Mouse (Mus musculus) midbrain, postnatal 0 days (tissue): Measurements from ENCODE around the gene Cfap36. TPM values are rescaled to one million over a fixed set of nuclear protein-coding genes. Genes with fewer than 3 reads are reported as not detected.

Experiments
- ATAC-seq: fragments of 200-750 bp; cut with Nextera tagmentation; 2 replicates; pipeline ENCODE4 v1.8.0; 2017; ENCODE audit warnings: moderate number of reproducible peaks, mild to moderate bottlenecking, moderate TSS enrichment, moderate library complexity; ENCODE audit not compliant: low FRiP score
- DNase-seq: peaks from one replicate; pipeline ENCODE4 v3.0.0-alpha.2; 2015; ENCODE audit warnings: low spot score
- H3K27ac ChIP-seq: fragments of 300-500 bp; sonication (generic); 2 replicates; pipeline ENCODE4 v1.5.1; 2014; ENCODE audit warnings: low read depth, mild to moderate bottlenecking, low read length, mixed read lengths
- H3K27me3 ChIP-seq: fragments of 300-500 bp; sonication (generic); 2 replicates; pipeline ENCODE4 v1.6.1; 2014; ENCODE audit warnings: low read length, control low read depth, mixed read lengths; ENCODE audit not compliant: insufficient read depth
- H3K36me3 ChIP-seq: fragments of 300-500 bp; sonication (generic); 2 replicates; pipeline ENCODE4 v1.6.1; 2014; ENCODE audit warnings: low read length, control low read depth, mixed read lengths; ENCODE audit not compliant: insufficient read depth
- H3K4me1 ChIP-seq: fragments of 300-500 bp; sonication (generic); 2 replicates; pipeline ENCODE4 v1.6.1; 2014; ENCODE audit warnings: mild to moderate bottlenecking, control low read depth, antibody characterized with exemption, low read length, mixed read lengths; ENCODE audit not compliant: insufficient read depth
- H3K4me2 ChIP-seq: fragments of 300-500 bp; sonication (generic); 2 replicates; pipeline ENCODE4 v1.6.1; 2014; ENCODE audit warnings: low read depth, mild to moderate bottlenecking, low read length, mixed read lengths; ENCODE audit not compliant: poor library complexity, severe bottlenecking
- H3K4me3 ChIP-seq: fragments of 300-500 bp; sonication (generic); 2 replicates; pipeline ENCODE4 v1.5.1; 2014; ENCODE audit warnings: low read depth, mild to moderate bottlenecking, low read length, moderate library complexity
- H3K9ac ChIP-seq: fragments of 300-500 bp; sonication (generic); replicated peaks from 2 replicates; pipeline ENCODE4 v1.6.1; 2014; ENCODE audit warnings: mild to moderate bottlenecking, low read length, moderate library complexity, mixed read lengths; ENCODE audit not compliant: poor library complexity, severe bottlenecking
- H3K9me3 ChIP-seq: fragments of 300-500 bp; sonication (generic); 2 replicates; pipeline ENCODE4 v1.6.1; 2016; ENCODE audit warnings: low read length, control low read depth
- CTCF ChIP-seq: IDR thresholded peaks from 2 replicates; pipeline ENCODE4 v1.5.1; 2016; ENCODE audit warnings: antibody characterized with exemption, mild to moderate bottlenecking
- WGBS: fragments of 180-500 bp; shearing (Covaris S2); extraction: QIAGEN DNeasy Blood & Tissue Kit; methylation state at CpG from one replicate; pipeline ENCODE4 v1.1.7; 2014; 5-methylcytosine and 5-hydroxymethylcytosine counted together
- polyA plus RNA-seq: library from polyadenylated mRNA; unstranded; fragments of >200 nt; fragmentation: Nextera tagmentation; extraction: Ambion mirVana; gene quantifications from 2 replicates; pipeline ENCODE4 v1.2.1, GENCODE M21; 2015
- total RNA-seq: library from RNA; depleted of rRNA; stranded (reverse); fragments of >200 nt; gene quantifications from 2 replicates; pipeline ENCODE4 v1.2.3, GENCODE M21; 2014; rRNA removed

The Cfap36 gene
- 38.2 and 75.3 TPM in 2 replicates for total RNA-seq
- 145 and 157 TPM in 2 replicates for polyA plus RNA-seq

GRCm38 (mm10) chr11:29246883-29247650 lies at the start of gene Cfap36:
Cfap36 (minus strand) TSS chr11:29247409.
- Histone ChIP-seq H3K4me3 (peak within 1 kb of the TSS; percentile 81), H3K4me2 (peak within 1 kb of the TSS; percentile 58), H3K9me3 (no peaks in the 10 kb centered on the region), H3K4me1 (peaks cover 12% of the 10 kb centered on the region), H3K27ac (peak within 1 kb of the TSS; percentile 86), H3K9ac (peak within 1 kb of the TSS; percentile 79), H3K36me3 (peaks cover 8% of the 10 kb centered on the region; the same call in 1 of the 2 replicates), H3K27me3 (no peaks in the 10 kb centered on the region)
- no peak for TF ChIP-seq CTCF
- peak; percentile 100 for ATAC-seq
- under 1% methylated on average over 53 of the region's 53 CpGs for WGBS
- DNase-seq, result peak; percentile 99

GRCm38 (mm10) chr11:29287305-29287704 lies 40.1 kb upstream of the Cfap36 start:
- Histone ChIP-seq H3K9ac (no peak overlapping the region), H3K36me3 (no peaks in the 10 kb centered on the region), H3K9me3 (no peaks in the 10 kb centered on the region), H3K4me2 (no peak overlapping the region), H3K4me1 (no peaks in the 10 kb centered on the region), H3K27me3 (no peaks in the 10 kb centered on the region), H3K27ac (no peak overlapping the region), H3K4me3 (no peak overlapping the region)
- no peak for ATAC-seq
- DNase-seq, result no peak
- TF ChIP-seq CTCF, result no peak

- H3K27ac ChIP-seq, result no peak overlapping the region
- H3K9ac ChIP-seq, result no peak overlapping the region
- TF ChIP-seq CTCF, result no peak
- no peak overlapping the region for H3K4me2 ChIP-seq
- H3K9me3 ChIP-seq, result no peaks in the 10 kb centered on the region
- H3K4me3 ChIP-seq, result no peak overlapping the region
- H3K36me3 ChIP-seq, result no peaks in the 10 kb centered on the region
- DNase-seq, result no peak
- H3K4me1 ChIP-seq, result no peaks in the 10 kb centered on the region
- ATAC-seq, result no peak
- H3K27me3 ChIP-seq, result no peaks in the 10 kb centered on the region
Observed at GRCm38 (mm10) chr11:29286040-29286439, 38.8 kb upstream of the Cfap36 start.

GRCm38 (mm10) chr11:29274758-29275157 lies 27.5 kb upstream of the Cfap36 start:
- no peak for DNase-seq

GRCm38 (mm10) chr11:29267824-29268223 lies 20.6 kb upstream of the Cfap36 start:
- TF ChIP-seq CTCF, result peak; percentile 91
- no peak overlapping the region for H3K27ac ChIP-seq
- no peaks in the 10 kb centered on the region for H3K9me3 ChIP-seq
- DNase-seq, result peak; percentile 76
- H3K27me3 ChIP-seq, result no peaks in the 10 kb centered on the region
- no peak overlapping the region for H3K4me2 ChIP-seq
- no peaks in the 10 kb centered on the region for H3K36me3 ChIP-seq
- H3K4me3 ChIP-seq, result no peak overlapping the region
- no peaks in the 10 kb centered on the region for H3K4me1 ChIP-seq
- ATAC-seq, result 0 out of 2 replicates have a peak, but pooled peaks have one; percentile 65
- no peak overlapping the region for H3K9ac ChIP-seq
- 29% methylated on average over 3 of the region's 3 CpGs for WGBS

More at GRCm38 (mm10) chr11:29274758-29275157, 27.5 kb upstream of the Cfap36 start:
- no peak for ATAC-seq
- Histone ChIP-seq H3K9ac (no peak overlapping the region), H3K27ac (no peak overlapping the region), H3K27me3 (no peaks in the 10 kb centered on the region), H3K4me2 (no peak overlapping the region), H3K9me3 (no peaks in the 10 kb centered on the region), H3K4me3 (no peak overlapping the region), H3K36me3 (no peaks in the 10 kb centered on the region), H3K4me1 (no peaks in the 10 kb centered on the region)
- WGBS, result 81% methylated on average over 3 of the region's 3 CpGs
- TF ChIP-seq CTCF, result no peak

GRCm38 (mm10) chr11:29254643-29255042 lies 7.4 kb upstream of the Cfap36 start:
- H3K9ac ChIP-seq, result no peak overlapping the region
- no peak for ATAC-seq
- 62% methylated on average over 1 of the region's 1 CpGs for WGBS

More at GRCm38 (mm10) chr11:29254643-29255042, 7.4 kb upstream of the Cfap36 start:
- no peak for TF ChIP-seq CTCF
- no peaks in the 10 kb centered on the region for H3K4me1 ChIP-seq
- no peaks in the 10 kb centered on the region for H3K27me3 ChIP-seq
- H3K4me2 ChIP-seq, result no peak overlapping the region
- no peaks in the 10 kb centered on the region for H3K36me3 ChIP-seq
- H3K27ac ChIP-seq, result no peak overlapping the region
- H3K4me3 ChIP-seq, result no peak overlapping the region
- no peak for DNase-seq
- H3K9me3 ChIP-seq, result no peaks in the 10 kb centered on the region
